Mouse (Mus musculus) liver, embryonic 11.5 days (tissue): ENCODE measurements around the gene Iqcf6. TPM values are rescaled to one million over a fixed set of nuclear protein-coding genes. Genes with fewer than 3 reads are reported as not detected.

Experiments
- polyA plus RNA-seq: library from polyadenylated mRNA; unstranded; fragments of >200 nt; fragmentation: Nextera tagmentation; extraction: Ambion mirVana; gene quantifications from 2 replicates; pipeline ENCODE4 v1.2.1, GENCODE M21; 2014

Iqcf6 gene
- polyA plus RNA-seq, 1 experiment from 2014 or later, result not detected

Other genes with a start within 250 kb of the Iqcf6 start
- 1,192 and 1,256 TPM in 2 replicates for gene Rpl29, start 197.1 kb upstream of the Iqcf6 start, polyA plus RNA-seq
- 51.1 and 52.3 TPM in 2 replicates for gene Acy1, start 188.3 kb upstream of the Iqcf6 start, polyA plus RNA-seq
- gene Abhd14b, start 179.1 kb upstream of the Iqcf6 start, polyA plus RNA-seq, result 19.5 and 19.7 TPM in 2 replicates
- 53.6 and 54.0 TPM in 2 replicates for gene Abhd14a, start 178.9 kb upstream of the Iqcf6 start, polyA plus RNA-seq
- gene Pcbp4, start 173.3 kb upstream of the Iqcf6 start, polyA plus RNA-seq, result 62.4 and 63.2 TPM in 2 replicates
- 0.11 TPM in 1 of 2 replicates, not detected in the other for gene Gpr62, start 160.6 kb upstream of the Iqcf6 start, polyA plus RNA-seq
- gene Rrp9, start 150.6 kb upstream of the Iqcf6 start, polyA plus RNA-seq, result 85.4 and 92.8 TPM in 2 replicates
- 1.5 and 1.6 TPM in 2 replicates for gene Parp3, start 149.6 kb upstream of the Iqcf6 start, polyA plus RNA-seq
- not detected in 2 replicates for gene Iqcf1, start 126.6 kb upstream of the Iqcf6 start, polyA plus RNA-seq
- gene Iqcf5, start 112.0 kb upstream of the Iqcf6 start, polyA plus RNA-seq, result not detected in 2 replicates
- gene Iqcf3, start 65.0 kb upstream of the Iqcf6 start, polyA plus RNA-seq, result not detected in 2 replicates
- not detected in 2 replicates for gene Iqcf4, start 55.6 kb upstream of the Iqcf6 start, polyA plus RNA-seq
- gene Grm2, start 29.5 kb downstream of the Iqcf6 start, polyA plus RNA-seq, result not detected in 2 replicates
- gene Tex264, start 59.3 kb downstream of the Iqcf6 start, polyA plus RNA-seq, result 29.3 and 33.1 TPM in 2 replicates
- 4.0 and 4.5 TPM in 2 replicates for gene Rad54l2, start 162.6 kb downstream of the Iqcf6 start, polyA plus RNA-seq
- gene Dcaf1, start 195.3 kb downstream of the Iqcf6 start, polyA plus RNA-seq, result 35.5 and 45.4 TPM in 2 replicates